Mouse (Mus musculus) frontal cortex, postnatal 25 days (tissue): ENCODE data around the gene Tubgcp6.

Experiments used
- DNase-seq, 2 experiments: peaks; one replicate each; pipeline ENCODE4 v3.0.0; 2022; ENCODE audit warnings: low spot score in 2 of 2

Gene Tubgcp6

GRCm38 (mm10) chr15:89141905-89142304 lies 19.0 kb upstream of the Tubgcp6 start:
- no peak for DNase-seq

GRCm38 (mm10) chr15:89141443-89141842 lies 18.5 kb upstream of the Tubgcp6 start:
- no peak for DNase-seq

- DNase-seq = no peak
These were observed 17.8 kb upstream of the Tubgcp6 start, which contains the start of gene Mapk12 for GRCm38 (mm10) chr15:89140659-89141252. Mapk12 (minus strand) TSS chr15:89140703.

GRCm38 (mm10) chr15:89140048-89140658 lies 17.2 kb upstream of the Tubgcp6 start:
- peak in 1 of 2 experiments; percentile 61 for DNase-seq

- no peak for DNase-seq
These were observed 15.6 kb upstream of the Tubgcp6 start for GRCm38 (mm10) chr15:89138531-89138930.

GRCm38 (mm10) chr15:89138046-89138405 lies 15.1 kb upstream of the Tubgcp6 start:
- DNase-seq = no peak

GRCm38 (mm10) chr15:89137378-89138045 lies 14.6 kb upstream of the Tubgcp6 start:
- no peak for DNase-seq

- DNase-seq = no peak
These were observed 13.7 kb upstream of the Tubgcp6 start for GRCm38 (mm10) chr15:89136461-89137155.

GRCm38 (mm10) chr15:89131316-89131715 lies 8.4 kb upstream of the Tubgcp6 start:
- no peak for DNase-seq

GRCm38 (mm10) chr15:89130245-89130644 lies 7.3 kb upstream of the Tubgcp6 start:
- DNase-seq = no peak

- peak; percentile 75 to 78 for DNase-seq
These were observed 5.8 kb upstream of the Tubgcp6 start, which contains the start of gene Hdac10 for GRCm38 (mm10) chr15:89128382-89129350. Hdac10 (minus strand) TSS chr15:89128700.

GRCm38 (mm10) chr15:89127364-89127940 lies 4.5 kb upstream of the Tubgcp6 start:
- no peak for DNase-seq

GRCm38 (mm10) chr15:89126622-89127021 lies 3.7 kb upstream of the Tubgcp6 start:
- DNase-seq = no peak

- no peak for DNase-seq
These were observed 2.4 kb upstream of the Tubgcp6 start for GRCm38 (mm10) chr15:89125351-89125750.

- DNase-seq = no peak
These were observed 1.4 kb upstream of the Tubgcp6 start for GRCm38 (mm10) chr15:89124312-89124711.

GRCm38 (mm10) chr15:89123595-89123994 lies 683 bp upstream of the Tubgcp6 start:
- DNase-seq = peak in 1 of 2 experiments; percentile 51

GRCm38 (mm10) chr15:89118007-89118406 lies 4.9 kb downstream of the Tubgcp6 start:
- no peak for DNase-seq

- DNase-seq = no peak
These were observed 12.8 kb downstream of the Tubgcp6 start for GRCm38 (mm10) chr15:89110147-89110546.

GRCm38 (mm10) chr15:89106976-89107375 lies 15.9 kb downstream of the Tubgcp6 start:
- DNase-seq = no peak

- DNase-seq = no peak
These were observed 16.8 kb downstream of the Tubgcp6 start for GRCm38 (mm10) chr15:89106073-89106472.

- no peak for DNase-seq
These were observed 18.5 kb downstream of the Tubgcp6 start for GRCm38 (mm10) chr15:89104425-89104824.
